Mouse (Mus musculus) embryonic fibroblast, embryonic 13.5 days (primary cell): ENCODE measurements around the gene Teddm1b.

Experiments used
- CTCF ChIP-seq: IDR thresholded peaks from 2 replicates; pipeline ENCODE4 v1.5.1; 2011; ENCODE audit warnings: mild to moderate bottlenecking, control low read depth, low read length, moderate library complexity, borderline replicate concordance; ENCODE audit not compliant: insufficient read depth
- POLR2A ChIP-seq: IDR thresholded peaks from 2 replicates; pipeline ENCODE4 v1.6.1; 2011; ENCODE audit warnings: low read depth, mild to moderate bottlenecking, control low read depth, low read length, moderate library complexity

GRCm38 (mm10) chr1:153909213-153909962 is 35.2 kb downstream of the Teddm1b start:
- TF ChIP-seq CTCF (no peak), POLR2A (no peak)
